Mouse (Mus musculus): ENCODE measurements around the gene Cabin1.

Cabin1 gene

DNA sequence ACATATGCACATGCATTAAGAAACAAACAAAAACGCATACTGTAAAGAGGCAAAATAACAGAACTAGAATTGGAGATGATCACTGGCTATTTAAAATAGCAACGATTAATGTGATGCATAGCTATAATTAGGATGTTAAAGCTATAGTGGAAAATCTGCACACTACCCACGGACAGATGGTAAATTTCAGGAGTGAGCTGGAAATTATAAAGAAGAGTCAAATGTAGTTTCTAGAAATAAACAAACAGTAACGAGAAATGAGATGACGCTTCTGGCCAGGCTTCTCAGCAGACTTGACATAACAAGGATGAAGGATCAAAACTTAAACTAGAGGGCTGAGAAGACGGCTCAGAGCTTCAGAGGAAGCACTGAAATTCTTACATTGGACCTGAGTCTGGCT is 62.9 kb downstream of the Cabin1 start:
- no peak for DNase-seq (ENCODE audit: low spot score)

GRCm38 (mm10) chr10:75697693-75698092 is 66.4 kb downstream of the Cabin1 start:
- no peak for DNase-seq (ENCODE audit: low spot score)

DNA sequence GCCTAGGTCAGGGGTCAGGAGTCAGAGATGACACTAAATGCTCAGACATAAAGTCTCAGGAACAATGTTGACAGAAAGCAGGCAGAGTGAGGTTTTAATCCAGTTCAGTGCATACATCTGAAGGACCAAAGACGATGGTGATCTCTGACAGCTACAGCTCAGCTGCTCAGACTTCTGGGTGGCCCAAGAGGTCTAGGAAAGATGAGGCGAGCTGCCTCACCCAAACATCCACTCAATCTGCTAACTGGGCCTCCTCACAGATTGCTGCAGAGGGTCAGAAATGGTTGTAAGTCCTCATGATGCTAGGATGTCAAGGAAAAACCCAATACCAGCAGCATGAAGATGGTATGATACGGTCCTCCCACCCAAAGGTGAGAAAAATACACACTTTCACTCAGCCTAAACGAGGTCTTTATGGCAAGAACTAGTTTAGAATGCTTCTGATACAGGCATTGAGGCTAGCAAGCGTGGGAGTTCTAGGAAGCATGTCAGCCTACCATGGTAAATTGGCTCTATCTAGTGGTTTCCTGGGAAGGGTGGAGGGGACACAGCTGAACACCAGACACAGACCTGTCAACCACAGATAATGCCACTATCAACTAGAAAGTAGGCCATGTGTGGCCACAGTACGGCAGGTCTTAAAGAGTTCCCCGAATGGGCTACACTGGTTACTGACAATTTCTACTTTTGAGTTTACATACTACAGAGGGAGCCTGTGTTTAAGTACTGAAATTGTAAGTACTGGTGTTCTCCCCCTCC is 67.4 kb downstream of the Cabin1 start:
- no peak for DNase-seq (ENCODE audit: low spot score)

DNA sequence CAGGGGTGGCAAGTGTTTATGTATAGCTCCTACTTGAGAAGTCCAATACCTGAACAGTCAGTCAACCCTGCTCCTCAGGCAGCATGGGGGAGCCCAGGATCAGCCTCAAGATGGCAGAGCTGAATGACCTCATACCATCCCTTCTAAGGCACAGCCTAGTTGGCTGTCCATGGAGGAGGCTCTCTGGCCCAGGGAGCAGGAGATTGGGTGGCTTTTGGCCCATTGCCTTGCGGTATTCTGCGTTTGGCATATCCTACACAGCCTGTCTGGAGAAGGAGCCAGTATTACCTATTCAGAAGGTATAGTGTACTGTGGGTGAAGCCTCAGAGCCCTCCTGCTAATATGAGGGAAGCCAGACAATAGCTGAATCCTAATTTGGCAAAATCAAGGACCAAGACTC is 68.6 kb downstream of the Cabin1 start:
- DNase-seq (ENCODE audit: low spot score), result no peak

DNA sequence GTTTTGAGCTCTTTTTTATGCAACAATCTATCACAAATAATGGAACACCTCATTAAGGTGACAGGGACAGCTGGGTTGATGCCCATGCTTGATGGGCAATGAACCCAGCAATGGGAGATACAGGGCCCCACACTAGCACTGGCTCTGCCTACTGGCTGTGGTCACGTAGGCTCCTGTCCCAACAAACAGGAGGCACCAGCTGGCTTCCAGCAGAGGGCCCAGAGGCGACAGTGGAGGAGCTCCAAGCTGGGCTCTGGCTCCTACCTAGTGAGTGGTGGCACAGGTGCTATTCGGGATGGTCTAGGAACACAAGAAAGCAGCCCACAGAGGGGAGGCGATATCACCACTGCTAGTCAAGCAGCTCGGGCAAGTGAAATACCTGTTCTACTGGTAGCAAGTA is 69.1 kb downstream of the Cabin1 start:
- no peak for DNase-seq (ENCODE audit: low spot score)

DNA sequence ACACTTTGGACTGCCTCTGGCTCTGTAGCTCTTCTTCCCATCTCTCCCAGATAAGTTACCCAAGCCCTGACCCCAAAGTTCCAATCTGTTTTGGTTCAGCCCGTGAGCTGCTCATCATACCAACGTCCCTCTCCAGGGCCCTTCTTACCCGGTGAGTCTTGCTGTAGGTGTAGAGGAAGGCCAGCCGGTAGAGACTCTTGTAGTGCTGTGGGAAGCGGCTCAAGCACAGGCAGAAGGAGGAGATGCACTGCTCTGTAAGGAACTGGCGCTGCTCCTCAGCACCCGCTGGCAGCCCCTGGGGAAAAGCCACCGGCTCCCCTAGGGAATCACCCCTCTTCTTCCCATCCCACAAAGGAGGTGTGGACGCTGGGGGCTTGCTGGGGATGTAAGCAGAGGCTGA is 69.6 kb downstream of the Cabin1 start:
- DNase-seq (ENCODE audit: low spot score), result no peak

DNA sequence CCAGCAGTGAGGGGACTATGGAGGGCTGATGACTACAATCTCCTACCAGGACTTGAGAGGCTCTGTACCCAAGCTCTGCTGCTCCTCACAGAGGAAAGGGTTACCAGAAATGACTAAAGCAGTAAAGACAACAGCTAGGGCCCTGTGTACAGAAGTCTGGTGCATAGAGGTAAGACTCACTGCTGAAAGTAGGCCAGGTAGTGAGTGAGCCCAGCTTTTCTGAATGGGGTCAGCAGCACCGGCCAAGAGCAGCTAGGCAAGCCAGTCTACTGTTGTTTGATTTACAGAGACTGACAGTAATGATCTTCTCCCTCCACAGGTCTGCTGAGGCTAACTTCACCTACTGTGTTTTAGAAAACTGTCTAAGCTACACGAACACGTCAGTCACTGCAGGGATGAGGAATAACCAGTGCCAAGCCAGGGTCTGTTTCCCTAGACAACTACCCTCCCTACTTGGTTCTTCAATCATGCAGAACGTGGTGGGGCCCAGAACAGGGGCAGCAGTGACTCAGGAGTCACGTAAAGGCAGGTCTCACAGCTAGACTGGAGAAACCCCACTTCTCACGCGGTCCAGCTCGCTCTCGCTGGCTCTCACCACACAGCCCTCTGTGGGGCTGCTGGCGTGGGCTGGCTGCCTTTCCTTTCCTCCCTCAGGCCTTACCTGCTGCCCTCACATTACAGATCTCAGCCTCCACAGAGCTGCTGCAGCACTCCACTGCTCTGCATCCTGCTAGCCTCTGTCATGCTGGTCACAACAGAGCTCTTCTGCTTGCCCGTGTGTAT is 70.5 kb downstream of the Cabin1 start:
- no peak for DNase-seq (ENCODE audit: low spot score)

DNA sequence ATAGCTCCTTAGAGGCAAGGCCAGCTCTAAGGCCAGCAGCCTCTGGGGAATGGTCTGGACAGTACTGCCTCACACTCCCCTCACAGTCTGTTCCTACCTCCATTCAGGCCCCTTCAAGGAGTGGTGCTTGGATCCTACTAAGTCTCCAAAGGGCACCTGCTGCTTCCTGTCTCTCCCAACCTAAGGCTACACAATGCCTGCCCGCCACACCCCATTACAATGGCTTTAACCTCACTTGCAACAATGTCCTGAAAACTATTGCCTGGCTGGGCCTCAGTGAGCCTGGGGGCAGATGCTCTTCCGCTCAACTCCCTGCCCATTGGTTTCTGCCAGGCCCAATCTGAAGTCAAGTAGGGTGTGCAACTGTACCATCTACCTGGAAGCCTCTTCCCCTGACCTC is 75.5 kb downstream of the Cabin1 start:
- no peak for DNase-seq (ENCODE audit: low spot score)

GRCm38 (mm10) chr10:75686724-75687123 is 77.4 kb downstream of the Cabin1 start:
- DNase-seq (ENCODE audit: low spot score), result no peak

DNA sequence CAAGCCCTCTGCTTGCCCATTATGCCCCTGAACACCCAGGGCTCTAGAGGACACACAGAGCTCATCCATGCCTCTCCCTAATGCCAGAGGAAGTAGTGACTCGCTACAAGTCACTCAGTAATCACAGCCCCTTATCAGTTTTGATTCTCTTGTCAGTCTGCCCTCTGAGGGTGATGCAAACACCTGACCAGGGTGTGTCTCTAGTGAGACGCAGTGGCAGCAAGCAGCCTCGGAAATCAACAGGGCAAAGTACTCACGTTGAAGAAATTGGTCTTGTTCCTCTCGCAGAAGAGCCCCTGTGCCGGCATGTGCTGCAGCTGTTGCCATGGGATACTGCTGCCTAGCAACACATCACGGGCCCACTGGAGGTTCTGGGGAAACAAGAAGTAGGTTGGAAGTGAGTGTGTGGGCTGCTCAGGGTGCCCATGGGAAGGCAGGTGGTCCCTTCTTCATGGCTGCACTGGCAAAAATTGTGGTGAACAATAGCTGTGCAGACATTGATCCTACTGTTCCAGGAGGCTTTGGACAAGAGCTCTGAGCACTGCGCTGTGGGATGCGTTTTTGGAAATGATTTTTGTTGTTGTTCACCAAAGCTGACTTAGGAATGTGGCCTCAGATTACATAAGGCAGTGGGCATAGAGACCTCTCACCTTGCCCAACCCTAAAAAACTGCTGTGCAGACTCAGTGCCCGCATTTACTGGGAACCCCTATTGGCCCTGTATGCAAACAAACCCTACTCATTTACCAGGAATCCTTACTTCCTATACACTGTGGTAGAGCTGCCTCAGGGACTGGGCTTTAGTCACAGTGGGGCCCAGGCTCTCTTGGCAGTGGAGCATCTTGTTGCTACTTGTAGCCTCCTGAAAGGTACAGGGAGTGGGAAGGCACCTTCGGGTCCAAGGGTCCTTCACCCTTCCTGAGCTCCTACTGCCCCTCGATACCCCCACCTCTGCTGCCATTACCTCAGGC is 79.8 kb downstream of the Cabin1 start:
- peak; percentile 86 for DNase-seq (ENCODE audit: low spot score)

DNA sequence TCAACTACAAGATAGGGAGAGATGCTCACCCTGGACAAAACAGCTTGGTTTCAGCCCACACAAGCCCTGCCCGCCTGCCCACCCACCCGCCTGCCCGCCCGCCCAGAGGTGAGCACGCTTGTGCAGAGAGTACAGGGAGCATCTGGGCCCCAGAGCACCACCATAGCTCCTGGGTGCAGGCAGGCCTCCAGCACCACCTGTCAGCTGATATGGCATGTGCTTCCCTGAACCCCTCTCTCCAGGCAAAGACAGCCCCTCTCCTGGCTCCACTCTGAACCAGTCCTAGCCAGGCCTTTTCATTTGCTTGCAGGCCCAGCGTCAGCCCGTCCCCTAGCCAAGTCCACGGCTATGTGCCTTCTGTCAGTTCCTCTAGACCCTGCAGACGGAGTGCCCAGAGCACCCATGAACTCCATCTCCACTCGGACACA is 83.6 kb downstream of the Cabin1 start:
- no peak for DNase-seq (ENCODE audit: low spot score)

DNA sequence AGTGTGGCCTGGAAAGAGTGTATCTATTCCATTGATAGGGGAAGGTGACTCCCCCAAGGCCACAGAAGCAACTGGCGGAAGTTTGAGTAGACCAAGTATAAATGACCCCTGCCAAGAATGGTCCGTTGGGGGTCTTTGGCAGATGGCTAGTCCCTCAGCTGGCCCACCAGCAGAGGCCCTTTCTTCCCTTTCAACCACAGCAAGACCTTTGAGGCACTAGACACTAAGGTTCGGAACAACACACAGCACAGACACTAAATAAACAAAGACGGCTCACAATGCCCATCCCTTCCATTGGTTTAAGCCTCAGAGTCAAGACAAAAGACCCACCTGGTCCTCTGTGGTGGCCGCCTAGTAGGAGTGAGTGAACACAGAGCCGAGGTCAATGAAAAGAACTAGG is 84.9 kb downstream of the Cabin1 start:
- DNase-seq (ENCODE audit: low spot score), result no peak

DNA sequence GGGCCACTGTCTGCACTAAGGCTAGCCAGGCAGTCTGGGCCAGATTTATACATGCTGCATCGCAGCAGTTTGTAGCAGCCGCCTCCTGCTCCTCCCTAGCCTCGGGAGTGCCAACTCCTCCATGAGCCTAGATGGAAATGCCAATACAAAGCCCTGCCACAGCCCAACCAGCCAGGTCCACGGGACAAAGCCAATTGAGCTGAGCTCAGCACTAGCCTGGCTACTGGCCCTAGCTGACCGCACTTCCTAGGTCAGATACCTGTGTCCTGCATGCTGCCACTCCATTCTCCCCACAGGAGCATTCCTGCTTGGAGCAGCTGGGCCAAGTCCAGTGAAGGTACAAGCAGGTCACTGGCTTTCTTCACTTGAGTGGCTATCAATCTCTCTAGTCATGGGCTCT is 86.2 kb downstream of the Cabin1 start:
- peak; percentile 39 for DNase-seq (ENCODE audit: low spot score)

- no peak for DNase-seq (ENCODE audit: low spot score)
Observed at GRCm38 (mm10) chr10:75677571-75677970, 86.6 kb downstream of the Cabin1 start.

DNA sequence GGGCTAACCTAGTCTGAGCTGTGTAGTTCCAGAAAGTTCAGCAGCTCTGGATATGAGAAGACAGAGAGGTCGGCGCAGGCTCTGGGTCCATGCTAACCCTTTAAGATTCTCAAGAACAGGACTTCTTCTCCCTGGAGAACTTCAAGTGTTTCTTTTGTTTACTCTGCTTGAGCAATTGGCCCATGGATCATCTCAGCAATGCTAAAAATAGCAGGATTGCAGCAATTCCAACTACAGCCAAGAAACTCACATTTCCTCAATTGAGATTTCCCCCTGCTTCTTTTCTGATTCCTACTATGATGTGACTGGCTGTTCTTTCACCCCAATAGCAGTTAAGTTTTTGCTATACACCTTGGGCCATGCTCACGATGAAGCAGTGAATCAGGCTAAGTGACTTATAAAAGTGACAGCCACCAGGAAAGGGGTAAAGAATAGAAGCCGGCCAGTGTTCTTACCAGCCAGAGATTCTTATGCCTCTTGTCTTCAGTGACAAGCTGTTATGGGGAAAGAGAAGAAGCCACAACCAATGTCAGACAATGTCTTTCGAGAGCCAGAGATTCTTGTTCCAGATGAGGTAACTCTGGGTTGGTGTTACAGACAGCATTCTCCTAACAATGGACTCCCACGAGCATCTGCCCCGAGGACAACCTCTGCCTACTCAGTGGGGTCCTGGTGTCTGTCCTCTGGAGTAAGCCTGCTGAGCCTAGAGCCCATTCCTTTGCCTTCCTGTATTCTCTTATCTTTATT is 87.1 kb downstream of the Cabin1 start:
- no peak for DNase-seq (ENCODE audit: low spot score)

DNA sequence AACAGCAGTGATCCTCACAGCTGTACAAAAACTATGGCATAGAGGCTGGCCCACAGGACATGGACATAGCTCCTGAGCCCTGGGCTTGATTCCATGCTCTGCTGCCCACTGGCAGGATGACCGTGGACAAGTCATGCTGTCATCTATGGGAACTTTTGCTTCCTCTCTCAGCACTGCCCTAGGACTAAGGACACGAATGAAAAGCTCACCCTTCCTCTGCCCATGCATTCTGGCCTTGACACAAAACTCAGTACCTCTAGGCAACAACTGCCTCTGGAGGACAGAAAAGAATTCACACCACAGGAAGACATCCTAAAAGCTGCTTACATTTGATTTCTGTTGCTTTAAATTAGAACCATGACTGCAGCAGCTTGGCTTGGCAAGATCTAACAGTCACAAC is 87.9 kb downstream of the Cabin1 start:
- DNase-seq (ENCODE audit: low spot score), result no peak

DNA sequence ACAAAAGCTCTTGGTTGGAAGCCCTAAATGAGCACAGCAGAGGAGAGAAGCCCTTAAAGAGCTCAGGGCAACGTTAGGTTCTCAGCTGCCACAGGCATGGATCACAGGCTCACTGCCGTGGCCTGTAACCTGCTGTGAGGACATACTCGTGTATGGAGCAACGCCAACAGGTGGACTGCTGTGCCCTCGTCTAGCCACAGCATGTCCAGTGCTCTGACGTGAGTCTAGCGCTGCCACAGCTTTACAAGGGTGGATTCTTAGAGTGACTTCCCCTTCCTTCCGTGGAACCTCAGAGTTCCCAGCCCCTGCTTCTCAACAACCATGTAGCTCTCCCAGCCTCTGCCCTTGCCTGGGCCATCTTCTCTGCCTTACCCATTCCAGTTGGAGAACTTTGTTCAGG is 88.5 kb downstream of the Cabin1 start:
- no peak for DNase-seq (ENCODE audit: low spot score)

DNA sequence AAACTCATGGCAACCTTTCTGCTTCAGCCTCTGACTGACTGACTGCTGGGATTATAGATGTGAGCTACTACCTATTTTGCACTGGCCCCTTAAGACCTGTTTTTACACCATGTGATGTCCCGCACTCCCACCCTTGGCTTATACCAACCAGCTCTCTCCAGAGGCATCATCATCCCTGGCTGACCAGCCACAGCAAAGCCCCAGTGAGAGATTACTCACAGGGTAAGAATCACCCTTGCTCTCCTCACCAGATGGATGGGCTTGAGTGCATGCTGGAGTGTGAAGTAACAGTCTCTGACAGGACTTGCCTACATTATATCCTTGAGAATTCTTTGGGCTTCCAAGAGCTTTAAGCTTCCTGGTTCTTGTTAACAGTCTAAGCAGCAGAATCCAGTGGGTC is 94.2 kb downstream of the Cabin1 start:
- DNase-seq (ENCODE audit: low spot score), result no peak

DNA sequence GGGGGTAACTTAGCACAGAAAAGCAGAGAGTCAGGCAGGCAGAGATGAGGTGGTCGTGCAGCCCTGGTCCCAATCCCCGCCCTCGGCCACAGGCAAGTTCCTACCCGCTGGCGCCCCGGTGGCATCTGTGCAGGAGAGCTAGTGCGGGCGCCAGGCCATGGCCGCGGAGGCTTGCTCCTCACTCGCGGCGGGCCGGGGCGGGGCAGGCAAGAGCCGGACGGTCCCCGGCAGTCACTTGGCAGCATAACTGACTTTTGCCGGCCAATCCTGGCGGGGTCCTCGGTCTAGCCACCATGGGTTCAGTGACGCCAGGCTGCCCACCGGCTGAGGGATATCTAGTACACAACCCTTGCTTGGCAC is 96.2 kb downstream of the Cabin1 start:
- peak; percentile 65 for DNase-seq (ENCODE audit: low spot score)

GRCm38 (mm10) chr10:75667115-75667910 is 96.8 kb downstream of the Cabin1 start:
- peak; percentile 86 for DNase-seq (ENCODE audit: low spot score)

DNA sequence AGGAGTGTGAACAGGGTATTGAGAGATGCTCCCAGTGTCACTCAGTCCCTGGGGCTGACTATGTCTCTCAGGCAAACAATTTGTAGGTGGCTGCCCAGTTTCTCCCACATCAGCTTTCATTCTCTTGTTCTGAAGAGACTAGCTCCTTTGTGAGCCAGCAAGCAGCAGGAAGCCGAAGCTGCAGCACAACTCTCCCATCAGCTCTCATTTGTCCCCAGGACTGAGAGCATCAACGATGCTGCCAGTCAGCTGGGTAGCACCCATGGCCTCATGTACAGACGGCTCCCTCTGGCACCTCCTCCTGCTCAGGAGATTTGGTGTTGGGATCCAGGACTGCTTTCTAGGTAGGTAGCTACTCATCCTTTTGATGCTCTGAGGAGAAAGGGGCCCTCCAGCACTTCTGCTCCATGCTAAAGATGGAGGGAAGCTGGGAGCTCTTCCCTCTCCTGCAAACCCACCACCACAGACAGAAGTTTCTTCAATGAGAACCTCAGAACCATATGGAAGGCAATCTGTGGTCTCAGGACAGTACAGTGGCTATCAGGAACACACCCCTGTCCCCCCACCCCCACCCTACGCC is 97.6 kb downstream of the Cabin1 start:
- DNase-seq (ENCODE audit: low spot score), result peak; percentile 53
